Mouse (Mus musculus) telencephalon, adult 2 months (tissue): ENCODE results near the gene Col25a1.

Experiments
- DNase-seq: peaks from one replicate; pipeline ENCODE4 v3.0.0-alpha.2; 2011; ENCODE audit warnings: low read depth, low spot score

Col25a1 gene

DNA sequence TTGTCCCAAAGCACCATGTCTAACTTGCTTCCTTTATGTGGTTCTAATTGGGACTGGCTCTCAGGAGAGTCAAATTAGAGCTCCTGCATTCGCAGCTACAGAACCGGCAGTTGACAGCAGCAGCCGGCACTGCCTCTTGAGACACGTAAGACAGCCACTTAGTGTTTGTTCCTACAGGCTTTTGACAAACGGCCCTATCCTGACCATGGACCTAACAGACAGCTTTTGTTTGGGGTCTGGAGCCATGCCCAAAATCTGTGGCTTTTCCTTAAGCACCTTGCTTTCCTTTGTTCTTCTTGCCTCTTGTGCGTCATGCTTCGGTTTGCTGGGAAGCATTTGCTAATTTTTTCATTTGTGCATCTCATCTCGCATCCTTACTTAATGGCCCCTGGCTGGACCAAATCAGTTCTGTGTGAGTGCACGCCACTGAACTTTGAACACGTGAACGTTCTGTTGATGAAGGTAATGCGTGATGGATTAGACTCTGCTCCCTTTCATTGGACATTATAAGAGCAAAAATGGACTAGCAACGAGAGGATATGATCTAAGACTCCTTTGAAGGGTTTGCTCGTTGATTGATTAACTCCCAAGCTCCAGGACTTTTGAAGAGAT, 179.5 kb downstream of the Col25a1 start:
- no peak for DNase-seq

DNA sequence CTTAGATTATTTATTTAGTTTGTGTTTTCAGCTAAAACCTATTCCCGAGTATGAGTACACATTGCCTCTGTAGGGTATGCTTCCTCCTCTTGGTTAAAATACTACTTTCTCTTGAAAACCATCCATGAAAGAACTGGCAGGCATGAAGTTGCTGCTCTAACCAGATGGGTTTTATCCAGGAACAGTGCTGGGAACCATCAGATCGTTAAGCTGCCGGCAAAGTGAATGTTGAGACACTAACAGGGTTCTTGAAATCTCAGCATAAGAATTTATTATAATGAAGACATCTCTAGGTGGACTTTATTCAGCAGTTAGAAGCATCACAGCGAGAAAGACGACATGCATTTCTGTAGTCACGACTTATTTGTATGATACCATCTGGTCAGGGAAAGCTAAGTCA, 181.9 kb downstream of the Col25a1 start:
- DNase-seq, result no peak

DNA sequence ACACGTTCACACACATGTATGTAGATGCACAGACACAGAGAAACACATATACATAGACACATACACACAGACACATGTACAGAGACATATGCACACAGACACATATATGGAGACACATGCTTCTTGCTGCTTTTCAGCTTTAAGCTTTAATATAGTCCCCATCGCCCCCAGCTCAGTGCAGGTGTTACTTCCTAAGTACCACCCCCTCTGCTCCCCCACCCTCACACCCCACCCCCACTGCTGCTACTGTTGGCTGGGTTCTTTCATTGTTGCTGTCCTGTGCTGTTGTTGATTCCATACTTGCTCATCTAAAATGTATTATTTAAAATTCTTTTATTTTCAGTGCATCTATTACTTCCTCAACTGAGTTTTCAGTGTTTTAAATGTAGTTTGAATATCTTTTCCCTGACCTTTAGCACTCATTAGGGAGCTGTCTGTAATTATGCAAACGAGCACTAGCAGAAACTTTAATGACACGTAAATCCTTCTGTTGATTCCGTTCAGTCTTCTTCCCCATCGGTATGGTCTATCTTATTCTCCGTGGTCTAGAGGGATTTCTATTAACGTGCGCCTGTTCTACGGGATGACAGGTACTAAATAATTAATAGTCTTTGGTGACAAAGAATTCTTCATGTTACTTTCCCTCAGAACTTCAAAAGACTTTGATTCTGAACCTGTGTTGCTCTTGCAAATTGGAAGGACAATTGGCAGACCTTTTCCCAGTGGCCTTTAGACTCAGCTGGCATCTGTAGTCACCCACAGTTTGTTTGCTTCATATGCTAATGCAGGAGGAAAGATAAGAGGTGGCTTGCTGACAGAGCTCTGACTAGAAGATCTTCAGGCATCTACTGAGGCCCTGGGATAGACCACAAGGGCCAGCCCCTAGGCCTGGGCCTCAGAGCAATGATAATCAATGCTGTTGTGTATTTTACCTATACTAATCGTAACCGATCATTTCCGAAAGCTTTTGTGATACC, 196.0 kb downstream of the Col25a1 start:
- DNase-seq, result no peak

DNA sequence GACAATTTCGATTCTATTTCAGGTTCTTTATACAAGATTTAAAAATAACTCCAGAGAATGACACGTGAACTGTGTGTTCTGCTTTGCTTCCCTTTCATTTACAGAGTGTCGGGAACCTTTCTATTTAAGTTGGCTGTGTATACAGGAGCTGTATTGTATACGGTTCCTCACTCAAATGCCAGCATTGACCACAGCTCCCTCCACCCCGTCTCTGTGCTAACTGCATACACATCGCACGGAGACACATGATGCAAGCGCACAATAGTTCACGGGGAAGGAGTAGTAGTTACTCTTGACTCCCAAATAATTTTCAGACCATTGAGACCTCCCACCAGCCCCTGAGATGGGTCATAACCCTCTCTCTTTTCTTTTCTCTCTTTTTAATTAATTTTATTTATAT, 197.6 kb downstream of the Col25a1 start:
- no peak for DNase-seq

DNA sequence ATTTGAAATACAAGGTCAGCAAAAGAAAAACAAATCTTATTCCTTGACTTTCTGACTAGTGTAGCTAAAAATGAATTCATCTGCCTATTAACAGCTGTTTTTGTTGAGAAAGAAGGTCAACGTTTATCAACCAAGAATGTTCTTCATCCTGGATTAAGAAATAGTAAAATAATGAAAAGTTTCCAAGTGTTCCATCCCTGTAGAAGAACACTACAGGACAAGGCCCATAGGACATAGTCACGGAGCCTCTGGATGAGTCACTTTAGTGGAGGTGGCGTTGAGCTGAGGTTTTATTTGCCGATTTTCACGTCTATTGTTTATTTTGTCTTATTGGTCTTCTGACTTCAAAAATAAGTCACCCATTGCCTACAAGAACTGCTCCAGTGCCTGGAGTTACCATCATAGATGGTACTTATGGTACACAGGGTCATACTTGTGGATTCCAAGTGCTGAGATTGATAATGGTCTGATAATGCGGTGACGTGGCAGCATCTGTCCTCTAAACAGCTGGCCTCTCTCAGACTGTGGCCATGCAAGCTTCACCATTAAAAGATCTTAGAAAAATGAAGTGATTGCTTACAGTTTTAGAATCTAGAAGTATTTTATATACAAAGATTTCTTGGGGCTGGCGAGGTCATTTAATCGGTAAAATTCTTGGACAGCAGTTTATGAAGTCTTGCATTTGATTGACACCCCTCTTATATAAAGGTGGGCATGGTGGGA, 198.7 kb downstream of the Col25a1 start:
- no peak for DNase-seq

DNA sequence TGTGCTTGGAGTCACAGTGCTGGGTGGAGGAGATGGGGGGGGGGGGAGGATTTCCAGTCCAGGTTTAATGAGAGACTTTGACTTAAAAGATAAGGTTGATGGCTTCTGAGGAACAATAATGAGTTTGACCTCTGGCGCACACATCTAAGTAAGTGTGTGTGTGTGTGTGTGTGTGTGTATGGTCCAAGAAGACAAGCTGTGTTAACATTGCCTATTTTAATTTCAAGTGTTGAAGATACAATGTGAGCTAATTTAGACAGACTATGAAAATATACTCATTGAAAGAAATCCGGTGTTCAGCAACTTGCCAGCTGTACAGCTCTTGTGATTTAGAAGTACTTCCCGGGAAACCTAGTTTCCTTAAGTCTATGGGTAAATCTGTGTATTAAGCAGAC, 199.3 kb downstream of the Col25a1 start:
- no peak for DNase-seq

DNA sequence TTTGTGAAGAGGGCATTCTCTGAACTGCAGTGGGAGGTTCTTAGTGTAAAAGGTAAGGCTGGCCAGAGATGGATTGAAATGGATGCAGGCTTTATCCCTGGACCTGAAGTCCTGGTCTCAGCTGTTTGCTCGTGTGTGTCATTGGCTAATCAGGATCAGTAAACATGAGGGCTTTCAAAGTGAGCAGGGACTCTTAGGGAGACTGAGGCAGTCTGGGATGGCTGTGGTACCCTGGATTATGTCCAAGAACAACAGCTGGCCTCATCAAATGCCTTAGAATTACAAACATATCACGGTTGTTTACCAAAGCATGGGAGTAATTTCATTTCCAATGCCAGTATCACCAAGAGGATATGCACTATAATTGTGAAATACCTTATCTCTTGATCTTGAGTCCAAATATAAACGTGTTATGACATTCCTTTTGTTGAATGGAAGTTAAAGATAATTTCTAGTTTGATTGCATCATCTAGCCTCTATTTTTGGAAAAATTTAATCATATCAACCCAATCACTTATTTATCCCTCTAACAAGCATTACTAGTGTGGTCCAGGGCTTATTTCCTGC, 201.1 kb downstream of the Col25a1 start:
- no peak for DNase-seq

DNA sequence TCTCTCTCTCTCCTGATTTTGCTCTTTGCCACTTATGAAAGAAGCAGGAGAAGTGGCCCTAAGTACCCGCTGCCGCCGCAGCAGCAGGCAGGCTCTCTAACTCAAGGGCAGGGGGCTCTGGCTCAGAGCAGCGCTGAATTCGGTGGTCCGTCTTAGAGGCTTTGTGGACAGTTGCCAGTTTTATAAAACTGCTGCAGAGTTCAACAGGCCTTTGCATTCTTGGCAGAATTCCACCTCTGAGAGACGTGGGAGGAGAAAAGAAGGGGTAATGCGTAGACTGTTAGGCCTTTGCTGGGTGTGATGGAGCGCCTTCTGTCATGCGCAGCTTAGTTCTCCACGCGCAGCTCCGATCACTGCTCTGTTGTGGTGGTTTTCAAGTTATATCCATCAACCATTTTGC, 206.6 kb downstream of the Col25a1 start:
- peak; percentile 49 for DNase-seq

DNA sequence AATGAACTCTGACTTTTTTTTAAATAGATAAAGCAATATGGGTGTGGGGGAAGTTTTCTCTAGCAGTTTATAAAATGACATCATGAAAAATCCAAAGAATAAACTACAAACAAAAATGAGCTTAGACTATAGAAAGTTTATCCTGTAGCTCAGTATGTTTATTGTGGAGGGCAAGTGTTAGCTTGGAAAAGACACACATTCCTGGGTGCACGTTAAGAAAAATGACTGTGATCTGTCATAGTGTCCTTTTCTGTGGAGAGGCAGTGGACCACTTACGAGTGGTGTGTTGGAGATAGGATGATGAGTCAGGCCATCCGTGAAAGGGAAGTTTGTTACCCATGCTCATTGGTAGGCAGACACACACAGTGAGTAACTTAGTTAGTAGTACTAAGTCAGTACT, 207.1 kb downstream of the Col25a1 start:
- no peak for DNase-seq

DNA sequence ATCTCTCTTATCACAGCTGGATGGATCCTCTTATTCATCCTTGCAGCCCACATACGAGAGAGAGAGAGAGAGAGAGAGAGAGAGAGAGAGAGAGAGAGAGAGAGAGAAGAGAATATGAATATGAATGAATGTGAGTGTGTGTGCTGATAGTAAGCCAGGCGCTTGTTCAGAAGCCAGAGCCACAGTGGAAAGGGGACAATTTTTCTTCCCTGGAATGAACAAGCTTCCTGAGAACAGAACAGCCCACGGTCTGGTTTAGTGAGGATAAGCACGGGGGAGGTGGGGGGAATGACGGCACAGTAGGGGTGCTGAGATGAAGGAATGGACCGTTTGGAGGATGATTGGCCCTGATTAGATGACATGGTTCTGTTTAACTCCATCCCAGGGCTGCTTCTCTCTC, 218.9 kb downstream of the Col25a1 start:
- peak; percentile 60 for DNase-seq

DNA sequence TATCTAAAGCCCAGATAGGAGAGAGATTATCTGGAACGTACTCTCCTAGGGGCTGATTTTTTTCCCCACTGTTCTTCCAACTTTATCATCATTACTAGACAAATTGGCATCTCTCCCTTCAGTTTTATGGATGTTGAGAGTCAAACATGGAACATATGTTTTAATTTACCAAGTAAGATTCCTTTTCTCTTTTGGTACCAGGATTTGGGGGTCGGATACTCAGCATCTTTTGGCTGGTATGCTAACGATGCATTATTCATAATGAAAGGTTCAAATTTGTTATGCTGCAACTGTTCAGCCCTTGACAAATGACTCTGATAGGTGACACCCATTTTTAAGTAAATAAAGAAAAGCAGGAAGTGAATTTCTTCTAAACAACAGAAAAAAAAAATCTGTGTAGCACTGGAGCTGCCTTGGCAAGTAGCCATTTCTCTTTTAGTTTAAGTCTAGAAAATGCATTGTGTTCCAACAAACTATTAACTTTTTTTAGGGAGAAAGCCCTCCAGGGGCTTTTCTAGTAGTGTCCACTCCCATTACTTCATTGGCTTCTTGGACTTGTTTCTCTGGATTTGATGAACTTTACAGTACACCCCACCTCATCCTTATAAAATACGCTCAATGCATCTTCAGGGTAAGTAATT, 223.2 kb downstream of the Col25a1 start:
- no peak for DNase-seq

DNA sequence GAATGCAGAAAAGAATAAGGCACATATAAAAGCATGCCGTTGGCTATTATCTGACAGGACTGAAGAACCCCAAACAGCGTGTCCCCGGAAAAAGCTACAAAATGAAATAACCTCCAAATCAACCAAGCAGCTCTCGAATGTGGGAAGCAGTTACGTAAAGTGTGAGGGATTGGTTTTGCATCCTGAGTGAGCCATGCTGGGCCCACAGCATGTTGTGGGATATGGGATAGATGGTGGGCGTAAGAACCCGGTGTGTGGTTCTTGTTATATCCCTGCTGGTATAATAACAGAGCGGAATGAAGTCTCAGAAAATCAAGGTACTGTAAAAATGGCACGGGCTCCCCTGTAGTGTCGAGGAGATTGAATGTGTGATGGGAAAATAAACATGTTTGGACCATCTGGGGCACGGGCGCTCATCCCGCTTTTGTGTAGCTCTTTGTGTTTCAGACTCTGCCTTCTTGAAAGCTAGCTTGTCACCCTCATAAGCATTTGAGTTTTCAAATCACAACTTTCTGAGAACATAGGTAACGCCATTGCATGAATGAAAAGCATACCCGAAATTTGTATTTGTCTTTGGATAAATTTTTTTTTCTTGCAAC, 225.4 kb downstream of the Col25a1 start:
- DNase-seq, result peak; percentile 50

DNA sequence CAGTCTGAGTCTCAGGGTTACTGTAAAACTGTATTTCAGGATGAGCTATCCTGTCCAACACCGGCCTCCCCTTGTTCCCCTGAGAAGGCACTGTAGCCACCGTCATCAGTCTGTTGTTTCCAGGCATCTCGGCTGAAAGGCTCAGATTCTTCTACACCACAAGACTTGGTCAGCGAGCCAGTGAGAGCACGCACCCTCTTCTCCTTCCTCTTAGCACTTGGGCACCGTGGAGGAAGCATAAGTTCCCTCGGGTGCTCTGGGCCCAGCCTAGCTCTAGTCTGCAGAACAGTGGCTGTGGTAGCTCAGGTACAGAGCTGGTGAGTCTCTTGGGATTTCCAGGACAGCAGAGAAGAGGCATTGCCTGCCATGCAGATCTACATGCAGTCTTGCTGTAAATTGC, 229.5 kb downstream of the Col25a1 start:
- no peak for DNase-seq

DNA sequence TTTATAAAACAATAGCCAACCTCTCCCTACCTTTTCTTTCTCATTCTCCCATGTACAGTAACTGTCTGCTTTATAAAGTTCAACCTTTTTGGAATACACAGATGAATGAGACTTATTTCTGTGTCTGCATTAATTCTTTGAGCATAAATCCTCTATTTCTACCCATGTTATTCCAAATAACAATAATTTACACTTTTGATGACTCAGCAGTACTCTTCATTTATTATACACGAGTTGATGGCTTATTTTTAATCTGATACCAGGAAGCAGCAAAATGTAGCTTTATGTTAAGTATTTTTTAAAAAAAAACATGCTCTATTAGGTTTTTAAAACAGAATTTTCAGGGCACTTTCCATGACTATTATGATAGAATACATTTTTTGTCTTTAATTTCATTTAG, 230.6 kb downstream of the Col25a1 start:
- no peak for DNase-seq

DNA sequence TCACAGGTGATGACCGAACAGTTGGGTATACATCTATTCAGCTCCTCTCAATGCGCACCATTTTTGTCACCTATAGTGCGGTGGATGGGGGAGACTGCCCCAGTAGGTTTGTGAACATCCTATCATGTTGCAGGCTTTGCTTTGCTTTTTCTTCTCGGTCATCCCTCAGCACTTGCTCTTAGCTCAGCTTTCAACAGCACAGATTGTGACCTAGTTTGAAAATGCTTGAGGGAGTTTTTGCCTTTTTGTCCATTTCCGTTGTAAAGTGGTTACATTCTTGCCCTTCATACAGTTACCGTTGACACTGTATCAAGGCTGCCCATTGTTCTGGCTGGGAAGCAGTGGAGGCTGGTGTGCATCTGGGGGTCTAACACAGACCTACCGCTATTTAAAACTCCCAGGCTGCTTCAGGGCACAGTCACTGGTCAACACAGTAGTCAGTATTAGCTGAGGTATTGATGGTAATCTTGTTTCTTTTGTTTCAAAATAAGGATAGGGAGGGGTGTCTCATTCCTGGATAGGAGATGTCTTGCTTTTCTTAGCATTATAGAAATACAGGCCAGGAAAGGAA, 231.6 kb downstream of the Col25a1 start:
- peak; percentile 24 for DNase-seq

DNA sequence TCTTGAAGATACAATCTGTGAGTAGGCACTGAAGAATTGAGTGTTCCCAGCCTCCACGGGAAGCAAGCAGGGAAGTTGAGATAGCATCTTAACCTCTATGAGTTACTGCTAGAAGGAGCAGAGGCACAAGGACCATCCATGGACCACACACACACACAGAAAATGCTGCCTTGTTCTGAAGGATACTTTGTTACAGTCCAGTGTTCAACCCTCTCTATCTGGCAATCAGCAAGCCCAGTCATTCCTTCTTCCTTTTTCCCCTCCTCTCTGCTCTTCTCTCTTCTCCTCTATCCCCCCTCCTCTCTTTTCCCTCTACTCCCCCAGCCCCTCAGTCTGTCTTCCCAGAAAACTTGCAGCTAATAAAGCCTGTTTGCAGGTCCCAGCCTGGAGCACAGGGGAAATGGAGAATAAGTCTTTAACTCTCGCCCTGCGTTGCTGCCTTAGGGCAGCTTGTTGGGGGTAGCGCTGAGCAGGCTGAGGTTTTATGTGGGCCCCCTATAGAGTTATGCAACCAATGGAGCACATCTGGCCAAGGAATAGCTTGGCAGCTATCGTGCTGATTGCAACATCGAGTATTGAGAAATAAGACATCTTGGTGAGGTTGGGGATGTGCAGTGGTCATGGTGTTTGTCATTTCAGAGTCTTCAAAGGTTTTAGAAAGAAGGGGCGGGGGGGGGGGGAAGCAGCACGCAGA, 235.8 kb downstream of the Col25a1 start:
- DNase-seq, result no peak

DNA sequence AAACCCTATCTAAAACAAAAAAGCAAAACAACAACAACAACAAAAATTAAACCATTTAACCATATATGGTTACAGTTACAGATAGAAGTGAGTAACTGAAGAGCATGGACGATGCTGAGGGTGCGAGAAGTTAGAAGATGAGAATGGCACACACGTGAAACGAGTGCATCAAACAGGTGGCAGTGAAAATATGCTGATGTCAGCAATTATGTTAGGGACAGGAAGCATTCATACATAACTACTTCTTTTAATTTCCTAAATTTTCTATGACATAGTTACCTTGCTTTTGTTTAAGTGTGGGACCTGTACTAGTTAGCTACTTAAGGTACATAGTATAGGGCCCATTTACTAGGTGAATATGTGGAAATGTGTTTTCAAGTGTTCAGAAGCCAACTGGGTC, 237.1 kb downstream of the Col25a1 start:
- no peak for DNase-seq

DNA sequence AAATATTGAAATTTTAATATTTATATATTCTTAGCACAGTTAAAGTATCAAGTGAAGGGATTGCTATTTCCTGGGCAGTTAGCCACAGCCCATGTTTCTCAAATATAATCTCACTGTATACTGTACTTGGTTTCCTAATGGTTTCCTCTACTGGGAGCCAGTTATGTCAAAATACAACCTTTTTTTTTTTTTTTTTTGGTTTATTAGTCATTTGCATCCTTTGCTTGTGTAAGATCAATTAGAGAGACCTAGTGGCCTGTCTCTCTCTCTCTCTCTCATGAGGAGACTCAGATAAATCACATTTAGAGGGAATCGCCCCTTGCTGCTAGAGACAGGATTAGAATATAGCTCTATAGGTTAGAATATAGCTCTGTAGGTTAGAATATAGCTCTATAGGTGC, 237.8 kb downstream of the Col25a1 start:
- DNase-seq, result no peak

DNA sequence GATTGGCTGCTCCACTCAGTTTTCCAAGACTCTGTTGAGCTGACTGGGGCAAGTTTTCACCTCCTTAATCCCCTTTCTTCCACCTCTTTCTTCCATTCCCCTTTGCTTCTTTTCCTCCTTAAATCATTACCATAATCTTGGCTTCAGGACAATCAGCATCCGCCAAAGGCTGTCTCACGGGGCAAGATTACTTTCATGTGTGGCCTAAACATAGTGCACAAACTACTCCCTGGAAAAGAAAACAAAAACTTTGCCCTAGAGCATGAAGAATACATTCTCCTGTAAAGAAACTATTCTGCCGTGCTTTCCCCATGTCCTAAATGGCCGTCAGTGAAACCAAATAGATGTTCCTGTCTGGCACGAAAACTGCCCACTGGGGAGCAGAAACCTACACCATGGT, 238.9 kb downstream of the Col25a1 start:
- DNase-seq, result no peak

DNA sequence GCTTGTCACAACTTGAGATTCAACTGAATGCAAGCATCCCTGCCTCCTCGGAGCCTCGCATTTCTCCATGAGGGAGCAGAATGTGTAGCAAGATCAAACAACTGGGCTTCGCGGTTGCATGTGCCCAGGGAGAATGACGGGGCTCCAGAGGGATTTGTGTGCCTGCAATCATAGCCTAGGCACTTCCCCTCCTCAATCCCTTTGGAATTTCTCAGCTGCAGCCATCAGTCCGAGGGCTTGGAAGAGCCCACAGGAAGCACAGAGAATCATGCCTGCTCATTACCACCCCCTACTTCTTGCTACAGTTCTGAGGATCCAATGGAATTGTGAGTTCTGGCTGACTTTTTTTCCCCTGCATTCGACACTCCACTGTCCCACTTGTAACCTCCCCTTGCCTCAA, 241.8 kb downstream of the Col25a1 start:
- DNase-seq, result no peak
